28 mouse cellular contexts compared by ENCODE assay signal in the genomic region with DNA sequence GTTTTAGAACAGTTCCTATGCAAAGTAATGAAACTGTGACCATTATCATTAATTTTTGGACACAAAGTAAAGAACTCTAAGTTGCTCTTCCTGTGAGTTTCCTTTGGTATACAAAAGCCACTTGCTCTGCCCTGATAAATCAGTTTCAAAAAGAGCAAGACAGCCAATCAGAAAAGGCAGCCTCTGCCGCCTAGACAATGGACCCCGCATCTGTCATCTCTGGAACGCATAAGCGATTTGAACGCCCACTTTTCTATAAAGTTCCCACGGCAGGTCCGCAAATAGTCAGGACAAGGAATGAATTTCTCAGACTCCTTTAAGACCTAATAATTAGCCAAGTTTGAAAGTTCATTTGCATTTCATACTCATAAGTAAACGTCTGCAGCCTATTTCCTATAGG.
DNase-seq lines count a peak whose midpoint lies in the region; ATAC-seq and TF ChIP-seq lines count a peak whose summit lies in the region.
"Had no signal": no experiment of that assay in that cellular context is flagged by ENCODE, and none has a peak within 500 bp of the region (broad histone marks: within the 10 kb centered on the region; RNA-seq: fewer than 3 reads in every experiment).

No protein-coding gene starts in this region.

- H3K4me1 ChIP-seq in midbrain, embryonic 10.5 days: peaks cover 38% of the 10 kb centered on the region
- H3K4me1 ChIP-seq in midbrain, embryonic 16.5 days (ENCODE audit: control insufficient read depth, insufficient read depth, low read length): peaks cover 6% of the 10 kb centered on the region; the same call in 1 of the 2 replicates
- H3K4me1 ChIP-seq in hindbrain, embryonic 14.5 days (replicated peaks; ENCODE audit: control insufficient read depth, insufficient read depth, low read length): no peaks in the 10 kb centered on the region; the same call in 1 of the 2 replicates
- H3K4me1 ChIP-seq: embryonic facial prominence, embryonic 15.5 days; limb, embryonic 12.5 days; liver, embryonic 15.5 days; lung, embryonic 15.5 days; neural tube, embryonic 12.5 days had no signal

- H3K9ac ChIP-seq in midbrain, embryonic 16.5 days (ENCODE audit: low read depth, low read length): no peak overlapping the region
- H3K9ac ChIP-seq in hindbrain, embryonic 14.5 days: no peak overlapping the region
- H3K9ac ChIP-seq: embryonic facial prominence, embryonic 15.5 days; forebrain, embryonic 12.5 days; heart, embryonic 13.5 days; limb, embryonic 12.5 days; liver, embryonic 15.5 days; lung, embryonic 15.5 days; neural tube, embryonic 12.5 days had no signal

- H3K9me3 ChIP-seq in midbrain, embryonic 10.5 days (replicated peaks): no peaks in the 10 kb centered on the region
- no peaks in the 10 kb centered on the region for H3K9me3 ChIP-seq in midbrain, embryonic 16.5 days (replicated peaks; ENCODE audit: control insufficient read depth, low read length, poor library complexity, severe bottlenecking)
- no peaks in the 10 kb centered on the region for H3K9me3 ChIP-seq in hindbrain, embryonic 14.5 days (ENCODE audit: control insufficient read depth, low read length)
- H3K9me3 ChIP-seq: embryonic facial prominence, embryonic 10.5 days; embryonic facial prominence, embryonic 15.5 days; forebrain, embryonic 12.5 days; heart, embryonic 13.5 days; limb, embryonic 12.5 days; liver, embryonic 15.5 days; lung, embryonic 15.5 days; neural tube, embryonic 12.5 days had no signal

- DNase-seq in heart, adult 11 months: peak; percentile 4
- no peak for DNase-seq in heart, postnatal 36 days
- DNase-seq in midbrain, embryonic 10.5 days (ENCODE audit: low spot score): peak; percentile 12
- peak; percentile 59 for DNase-seq in brain, embryonic 14.5 days (ENCODE audit: low read depth)
- no peak for DNase-seq in hindbrain, embryonic 14.5 days (ENCODE audit: low spot score)
- no peak for DNase-seq in left cerebral cortex, postnatal 25 days (ENCODE audit: low spot score in 2 of 2)
- DNase-seq: adrenal gland, postnatal 25 days; cerebellum, adult 18-20 months; gastrocnemius, adult 2 months; gastrocnemius, postnatal 36 days; heart, postnatal 14 days; kidney, adult 8-10 months; lung, postnatal 36 days; thymus, adult 2 months; thymus, postnatal 36 days had no signal

- H3K4me3 ChIP-seq in midbrain, embryonic 10.5 days: no peak overlapping the region
- H3K4me3 ChIP-seq in midbrain, embryonic 16.5 days (ENCODE audit: low read depth, low read length): no peak overlapping the region
- no peak overlapping the region for H3K4me3 ChIP-seq in hindbrain, embryonic 14.5 days (replicated peaks; ENCODE audit: low read length)
- H3K4me3 ChIP-seq: embryonic facial prominence, embryonic 10.5 days; embryonic facial prominence, embryonic 15.5 days; forebrain, embryonic 12.5 days; gastrocnemius, adult 2 months; heart, adult 2 months; heart, embryonic 13.5 days; limb, embryonic 12.5 days; liver, embryonic 15.5 days; lung, embryonic 15.5 days; neural tube, embryonic 12.5 days had no signal

- no peak overlapping the region for H3K4me2 ChIP-seq in midbrain, embryonic 16.5 days (ENCODE audit: low read length)
- H3K4me2 ChIP-seq in hindbrain, embryonic 14.5 days (replicated peaks): peak overlapping the region; percentile 19; the same call in 1 of the 2 replicates
- H3K4me2 ChIP-seq: embryonic facial prominence, embryonic 15.5 days; forebrain, embryonic 12.5 days; limb, embryonic 12.5 days; liver, embryonic 15.5 days; lung, embryonic 15.5 days; neural tube, embryonic 12.5 days had no signal

- TF ChIP-seq POLR2A in brain, embryonic 14.5 days (IDR thresholded peaks at IDR 0.05; ENCODE audit: borderline replicate concordance, extremely low read depth, insufficient read depth, insufficient read length, poor library complexity, severe bottlenecking): no peak

- no peak for ATAC-seq in midbrain, embryonic 16.5 days
- ATAC-seq in hindbrain, embryonic 14.5 days (ENCODE audit: low FRiP score): no peak
- ATAC-seq: CD4-positive, CD25-positive, alpha-beta regulatory T cell, adult 4 months; intestine, embryonic 16.5 days had no signal

- WGBS in midbrain, embryonic 10.5 days: 67% methylated on average over 8 of the region's 8 CpGs
- WGBS in midbrain, embryonic 16.5 days: 18% methylated on average over 8 of the region's 8 CpGs
- 18% methylated on average over 8 of the region's 8 CpGs for WGBS in hindbrain, embryonic 14.5 days

- no peaks in the 10 kb centered on the region for H3K36me3 ChIP-seq in midbrain, embryonic 10.5 days
- no peaks in the 10 kb centered on the region for H3K36me3 ChIP-seq in midbrain, embryonic 16.5 days (ENCODE audit: control insufficient read depth, insufficient read depth, low read length)
- no peaks in the 10 kb centered on the region for H3K36me3 ChIP-seq in hindbrain, embryonic 14.5 days (replicated peaks; ENCODE audit: control insufficient read depth, insufficient read depth)
- H3K36me3 ChIP-seq: embryonic facial prominence, embryonic 10.5 days; embryonic facial prominence, embryonic 15.5 days; forebrain, embryonic 12.5 days; heart, embryonic 13.5 days; limb, embryonic 12.5 days; liver, embryonic 15.5 days; lung, embryonic 15.5 days; neural tube, embryonic 12.5 days had no signal

- no peaks in the 10 kb centered on the region for H3K27me3 ChIP-seq in midbrain, embryonic 10.5 days (ENCODE audit: low read depth, poor library complexity, severe bottlenecking)
- H3K27me3 ChIP-seq in midbrain, embryonic 16.5 days (ENCODE audit: control insufficient read depth, insufficient read depth, low read depth, low read length): no peaks in the 10 kb centered on the region
- no peaks in the 10 kb centered on the region for H3K27me3 ChIP-seq in hindbrain, embryonic 14.5 days (ENCODE audit: control insufficient read depth, insufficient read depth, low read length)
- H3K27me3 ChIP-seq: embryonic facial prominence, embryonic 15.5 days; forebrain, embryonic 12.5 days; heart, embryonic 13.5 days; limb, embryonic 12.5 days; liver, embryonic 15.5 days; lung, embryonic 15.5 days; neural tube, embryonic 12.5 days had no signal

- H3K27ac ChIP-seq in midbrain, embryonic 10.5 days (replicated peaks): peak overlapping the region; percentile 82; the same call in 1 of the 2 replicates
- no peak overlapping the region for H3K27ac ChIP-seq in midbrain, embryonic 16.5 days (ENCODE audit: low read length)
- H3K27ac ChIP-seq in hindbrain, embryonic 14.5 days: no peak overlapping the region
- H3K27ac ChIP-seq: embryonic facial prominence, embryonic 10.5 days; embryonic facial prominence, embryonic 15.5 days; gastrocnemius, adult 2 months; heart, adult 2 months; heart, embryonic 13.5 days; kidney, postnatal 0 days; limb, embryonic 12.5 days; liver, embryonic 15.5 days; lung, embryonic 15.5 days; neural tube, embryonic 12.5 days had no signal

- no peak for TF ChIP-seq CTCF in brain, embryonic 14.5 days (IDR thresholded peaks at IDR 0.05; ENCODE audit: borderline replicate concordance, extremely low read depth, insufficient read depth, insufficient read length)

- intact Hi-C loops in heart, postnatal 36 days (cut with DNase I): no loop called here
- intact Hi-C loops in left cerebral cortex, postnatal 25 days (cut with DNase I): no loop called here

Comparison
In these comparisons a context has a peak if more than half of its experiments do, and no peak if none do; other contexts are left out.
1. DNase-seq: peak in heart, adult 11 months (single experiment), midbrain, embryonic 10.5 days (single experiment) and brain, embryonic 14.5 days (single experiment); none in heart, postnatal 36 days (0 of 2), hindbrain, embryonic 14.5 days (single experiment) and left cerebral cortex, postnatal 25 days (0 of 2).